Mouse (Mus musculus): ENCODE measurements around the gene Itga10. TPM values are rescaled to one million over a fixed set of nuclear protein-coding genes. Genes with fewer than 3 reads are reported as not detected.
A peak's percentile ranks its signal among the peaks of the same experiment; 100 is the strongest.

Gene Itga10
- 0.82 and 0.91 TPM in 2 replicates for polyA plus RNA-seq (2015; fragmentation: Nextera tagmentation; extraction: Ambion mirVana)

- Histone ChIP-seq H3K4me1 (replicated peaks) (no peaks in the 10 kb centered on the region), H3K9ac (no peak within 1 kb of the TSS), H3K27ac (no peak within 1 kb of the TSS), H3K36me3 (peaks cover 53% of the 10 kb centered on the region), H3K4me3 (no peak within 1 kb of the TSS), H3K27me3 (no peaks in the 10 kb centered on the region), H3K9me3 (no peaks in the 10 kb centered on the region), H3K4me2 (no peak within 1 kb of the TSS)
- WGBS: 68% methylated on average over 7 of the region's 7 CpGs
- ATAC-seq (ENCODE audit: low FRiP score): no peak
Observed at GRCm38 (mm10) chr3:96645018-96645649, at the start of gene Itga10. Gene Itga10, plus strand, starts transcription at chr3:96645584.

- Histone ChIP-seq H3K9ac (peak overlapping the region; percentile 85), H3K4me2 (peak overlapping the region; percentile 98), H3K4me1 (replicated peaks) (peaks cover 67% of the 10 kb centered on the region), H3K4me3 (peak overlapping the region; percentile 53), H3K9me3 (no peaks in the 10 kb centered on the region), H3K27ac (peak overlapping the region; percentile 66; the same call in 1 of the 2 replicates), H3K27me3 (peaks cover 13% of the 10 kb centered on the region), H3K36me3 (no peaks in the 10 kb centered on the region)
- no peak for ATAC-seq (ENCODE audit: low FRiP score)
- WGBS: 16% methylated on average over 6 of the region's 6 CpGs
Observed at GRCm38 (mm10) chr3:96595661-96596060, 49.7 kb upstream of the Itga10 start.

GRCm38 (mm10) chr3:96596228-96596707, 49.1 kb upstream of the Itga10 start, which contains the start of gene Ankrd34a:
Gene Ankrd34a, plus strand, starts transcription at chr3:96596636.
- peak within 1 kb of the TSS; percentile 74 for H3K27ac ChIP-seq
- peaks cover 67% of the 10 kb centered on the region for H3K4me1 ChIP-seq (replicated peaks)
- H3K4me3 ChIP-seq: peak within 1 kb of the TSS; percentile 53
- peak within 1 kb of the TSS; percentile 98 for H3K4me2 ChIP-seq
- peak within 1 kb of the TSS; percentile 85 for H3K9ac ChIP-seq
- WGBS: 0% methylated on average over 21 of the region's 23 CpGs
- H3K27me3 ChIP-seq: peaks cover 13% of the 10 kb centered on the region
- H3K36me3 ChIP-seq: no peaks in the 10 kb centered on the region
- no peaks in the 10 kb centered on the region for H3K9me3 ChIP-seq
- no peak for ATAC-seq (ENCODE audit: low FRiP score)

GRCm38 (mm10) chr3:96596855-96597254, 48.5 kb upstream of the Itga10 start:
- no peak for ATAC-seq (ENCODE audit: low FRiP score)
- peak overlapping the region; percentile 98 for H3K4me2 ChIP-seq
- peak overlapping the region; percentile 66 for H3K27ac ChIP-seq
- H3K36me3 ChIP-seq: no peaks in the 10 kb centered on the region
- WGBS: 2% methylated on average over 12 of the region's 12 CpGs
- peaks cover 13% of the 10 kb centered on the region for H3K27me3 ChIP-seq
- H3K4me3 ChIP-seq: peak overlapping the region; percentile 53
- no peaks in the 10 kb centered on the region for H3K9me3 ChIP-seq
- peaks cover 69% of the 10 kb centered on the region for H3K4me1 ChIP-seq (replicated peaks)
- peak overlapping the region; percentile 85 for H3K9ac ChIP-seq

GRCm38 (mm10) chr3:96597435-96597891, 47.9 kb upstream of the Itga10 start:
- no peaks in the 10 kb centered on the region for H3K36me3 ChIP-seq
- H3K4me1 ChIP-seq (replicated peaks): peaks cover 70% of the 10 kb centered on the region
- H3K9ac ChIP-seq: peak overlapping the region; percentile 85
- H3K9me3 ChIP-seq: no peaks in the 10 kb centered on the region
- H3K4me3 ChIP-seq: peak overlapping the region; percentile 53
- under 1% methylated on average over 40 of the region's 40 CpGs for WGBS
- peak overlapping the region; percentile 98 for H3K4me2 ChIP-seq
- peak overlapping the region; percentile 74 for H3K27ac ChIP-seq
- ATAC-seq (ENCODE audit: low FRiP score): peak; percentile 3; the same call in 1 of the 2 replicates
- peaks cover 13% of the 10 kb centered on the region for H3K27me3 ChIP-seq

- peak overlapping the region; percentile 98 for H3K4me2 ChIP-seq
- peak overlapping the region; percentile 53 for H3K4me3 ChIP-seq
- no peak for ATAC-seq (ENCODE audit: low FRiP score)
- H3K27me3 ChIP-seq: peaks cover 13% of the 10 kb centered on the region
- H3K36me3 ChIP-seq: no peaks in the 10 kb centered on the region
- peak overlapping the region; percentile 85 for H3K9ac ChIP-seq
- H3K9me3 ChIP-seq: no peaks in the 10 kb centered on the region
- under 1% methylated on average over 54 of the region's 54 CpGs for WGBS
- H3K27ac ChIP-seq: peak overlapping the region; percentile 74
- peaks cover 71% of the 10 kb centered on the region for H3K4me1 ChIP-seq (replicated peaks)
Observed at GRCm38 (mm10) chr3:96598156-96599068, 47.0 kb upstream of the Itga10 start.

- H3K9me3 ChIP-seq: no peaks in the 10 kb centered on the region
- no peak for ATAC-seq (ENCODE audit: low FRiP score)
- no peak overlapping the region for H3K27ac ChIP-seq
- H3K4me2 ChIP-seq: peak overlapping the region; percentile 98
- H3K36me3 ChIP-seq: no peaks in the 10 kb centered on the region
- 32% methylated on average over 8 of the region's 8 CpGs for WGBS
- H3K4me3 ChIP-seq: peak overlapping the region; percentile 53
- H3K27me3 ChIP-seq: peaks cover 13% of the 10 kb centered on the region
- H3K9ac ChIP-seq: peak overlapping the region; percentile 85
- peaks cover 78% of the 10 kb centered on the region for H3K4me1 ChIP-seq (replicated peaks)
Observed at GRCm38 (mm10) chr3:96599069-96599393, 46.4 kb upstream of the Itga10 start.

GRCm38 (mm10) chr3:96599411-96599810, 46.0 kb upstream of the Itga10 start:
- Histone ChIP-seq H3K4me1 (replicated peaks) (peaks cover 81% of the 10 kb centered on the region), H3K4me3 (no peak overlapping the region), H3K4me2 (peak overlapping the region; percentile 98; the same call in 1 of the 2 replicates), H3K9ac (0 out of 2 replicates have a peak overlapping the region, but pooled peaks have one; percentile 35), H3K36me3 (no peaks in the 10 kb centered on the region), H3K9me3 (no peaks in the 10 kb centered on the region), H3K27me3 (peaks cover 13% of the 10 kb centered on the region), H3K27ac (no peak overlapping the region)
- ATAC-seq (ENCODE audit: low FRiP score): no peak
- WGBS: 77% methylated on average over 3 of the region's 3 CpGs

GRCm38 (mm10) chr3:96600639-96601250, 44.6 kb upstream of the Itga10 start, which contains the start of gene Lix1l:
Gene Lix1l, plus strand, starts transcription at chr3:96601149.
- Histone ChIP-seq H3K36me3 (peaks cover 3% of the 10 kb centered on the region; the same call in 1 of the 2 replicates), H3K9ac (peak within 1 kb of the TSS; percentile 94)
- WGBS: 1% methylated on average over 27 of the region's 27 CpGs

GRCm38 (mm10) chr3:96601251-96601787, 44.1 kb upstream of the Itga10 start:
- ATAC-seq (ENCODE audit: low FRiP score): peak; percentile 71
- peaks cover 3% of the 10 kb centered on the region; the same call in 1 of the 2 replicates for H3K36me3 ChIP-seq

More at GRCm38 (mm10) chr3:96600639-96601250, 44.6 kb upstream of the Itga10 start, which contains the start of gene Lix1l:
- peak; percentile 95 for ATAC-seq (ENCODE audit: low FRiP score)
- Histone ChIP-seq H3K4me3 (peak within 1 kb of the TSS; percentile 84), H3K4me1 (replicated peaks) (peaks cover 89% of the 10 kb centered on the region), H3K27me3 (peaks cover 4% of the 10 kb centered on the region; the same call in 1 of the 2 replicates), H3K9me3 (no peaks in the 10 kb centered on the region), H3K27ac (peak within 1 kb of the TSS; percentile 96), H3K4me2 (peak within 1 kb of the TSS; percentile 83)

GRCm38 (mm10) chr3:96601941-96602703, 43.3 kb upstream of the Itga10 start:
- Histone ChIP-seq H3K27me3 (no peaks in the 10 kb centered on the region), H3K4me3 (peak overlapping the region; percentile 84), H3K27ac (peak overlapping the region; percentile 96), H3K4me1 (replicated peaks) (peaks cover 79% of the 10 kb centered on the region), H3K9ac (peak overlapping the region; percentile 94), H3K4me2 (peak overlapping the region; percentile 83), H3K36me3 (peaks cover 3% of the 10 kb centered on the region; the same call in 1 of the 2 replicates), H3K9me3 (no peaks in the 10 kb centered on the region)
- WGBS: 14% methylated on average over 10 of the region's 10 CpGs
- ATAC-seq (ENCODE audit: low FRiP score): no peak

More at GRCm38 (mm10) chr3:96601251-96601787, 44.1 kb upstream of the Itga10 start:
- Histone ChIP-seq H3K9ac (peak overlapping the region; percentile 94), H3K4me3 (peak overlapping the region; percentile 84), H3K4me2 (peak overlapping the region; percentile 83), H3K27me3 (no peaks in the 10 kb centered on the region), H3K4me1 (replicated peaks) (peaks cover 87% of the 10 kb centered on the region), H3K27ac (peak overlapping the region; percentile 96), H3K9me3 (no peaks in the 10 kb centered on the region)
- 2% methylated on average over 7 of the region's 40 CpGs for WGBS

Measured in hindbrain, embryonic 13.5 days (tissue).